Mouse (Mus musculus) testis, adult 2 months (tissue): ENCODE measurements around the gene Gm49395.

ENCODE experiments used
- CTCF ChIP-seq: fragments of 200-500 bp; IDR thresholded peaks from 2 replicates; pipeline ENCODE4 v1.5.1; 2012; ENCODE audit warnings: low read depth, mild to moderate bottlenecking, inconsistent platforms, low read length, moderate library complexity; ENCODE audit not compliant: control insufficient read depth, insufficient read depth, insufficient replicate concordance
- POLR2A ChIP-seq: fragments of 200-500 bp; IDR thresholded peaks from 2 replicates; pipeline ENCODE4 v1.6.1; 2012; ENCODE audit warnings: low read depth, mild to moderate bottlenecking, inconsistent platforms, low read length, moderate library complexity; ENCODE audit not compliant: control insufficient read depth

DNA sequence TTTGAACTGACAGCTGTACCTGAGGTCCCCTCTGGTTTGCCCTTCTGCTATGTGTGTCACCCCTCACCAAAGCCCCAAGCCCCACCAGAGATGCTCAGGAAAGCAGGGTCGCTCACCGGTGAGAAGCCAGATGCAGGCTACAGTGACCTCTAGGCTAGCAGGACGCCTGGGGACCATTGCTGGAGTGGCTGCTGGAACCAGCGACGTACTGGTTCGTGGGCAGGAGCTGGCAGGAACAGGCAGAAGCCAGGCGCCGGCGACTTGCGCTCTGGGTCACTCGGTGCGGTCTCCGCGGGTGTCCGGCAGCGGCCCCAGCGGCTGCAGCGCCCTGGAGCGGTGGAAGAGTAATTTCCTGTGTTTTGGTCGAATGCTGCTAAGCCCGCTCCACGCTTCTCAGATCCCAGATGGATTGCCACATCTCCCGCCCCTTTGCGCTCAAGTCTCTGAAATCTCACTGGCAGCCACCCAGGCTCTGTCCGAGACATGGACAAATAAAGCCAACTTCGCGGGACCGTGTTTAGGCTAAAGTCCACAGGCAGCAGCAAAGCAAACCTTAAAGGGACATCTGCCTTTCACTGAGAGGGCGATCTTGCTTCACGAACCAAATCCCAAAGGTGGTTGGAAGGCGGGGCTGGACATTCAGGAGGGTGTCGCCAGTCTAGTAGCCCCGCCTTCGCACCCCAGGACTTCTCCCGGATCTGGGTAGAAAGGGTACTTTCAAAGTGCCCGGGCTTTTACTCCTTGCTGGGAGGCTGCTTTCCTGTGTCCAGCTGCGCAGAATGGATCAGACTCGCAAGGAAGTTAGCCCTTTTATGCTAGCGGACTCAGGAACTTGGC, at the start of gene Gm49395, which contains the start of gene Itga1:
- no peak for TF ChIP-seq CTCF
- no peak for TF ChIP-seq POLR2A
